Mouse (Mus musculus) brain, adult 2 months (tissue): ENCODE measurements around the gene Nav2.

ENCODE experiments used
- DNase-seq: peaks from one replicate; pipeline ENCODE4 v3.0.0; 2011; ENCODE audit warnings: low read depth, low spot score

The Nav2 gene

GRCm38 (mm10) chr7:49093596-49093995 lies 185.1 kb downstream of the Nav2 start:
- DNase-seq: no peak

GRCm38 (mm10) chr7:49094531-49094930 lies 186.0 kb downstream of the Nav2 start:
- peak; percentile 90 for DNase-seq

- DNase-seq: no peak
These were observed 192.8 kb downstream of the Nav2 start for GRCm38 (mm10) chr7:49101291-49101690.

GRCm38 (mm10) chr7:49102223-49102622 lies 193.7 kb downstream of the Nav2 start:
- no peak for DNase-seq

DNA sequence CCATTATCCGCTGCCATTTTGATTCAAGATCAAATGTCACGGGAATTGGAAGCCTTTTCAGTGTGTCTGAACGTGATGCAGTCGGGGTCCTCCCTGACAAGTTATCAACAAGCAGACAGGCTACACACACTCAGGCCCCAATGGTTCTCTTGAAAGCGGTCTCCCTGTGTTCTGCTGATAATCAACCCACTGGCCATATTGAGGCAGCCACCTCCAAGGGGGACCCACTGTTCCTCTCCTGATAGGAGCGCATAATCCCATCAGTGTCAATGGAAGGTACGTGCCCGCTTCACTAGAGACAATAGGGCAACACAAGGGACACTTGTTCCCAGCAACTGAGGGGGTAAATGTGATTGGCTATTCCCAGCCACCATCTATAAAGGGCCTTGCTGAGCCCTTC lies 195.9 kb downstream of the Nav2 start:
- no peak for DNase-seq

GRCm38 (mm10) chr7:49104793-49105192 lies 196.3 kb downstream of the Nav2 start:
- no peak for DNase-seq

DNA sequence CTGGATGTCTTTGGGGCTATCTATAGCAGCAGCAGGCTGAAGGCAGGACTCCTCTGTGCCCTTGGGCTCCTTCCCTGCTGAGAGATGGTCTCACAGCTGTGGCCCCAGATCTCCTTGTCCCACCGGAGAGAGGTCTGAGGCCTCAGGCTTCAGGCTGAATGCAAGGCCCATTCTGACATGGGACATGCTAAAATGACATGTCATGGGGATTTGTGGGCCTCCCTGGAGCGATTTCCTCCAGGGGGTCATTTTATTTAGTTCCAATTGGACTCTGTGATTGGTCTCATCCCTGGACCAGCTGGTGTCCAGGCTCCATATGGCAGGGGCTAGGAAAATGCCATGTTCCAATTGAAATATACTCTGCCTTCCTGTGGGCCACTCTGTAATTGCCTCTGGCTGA lies 197.0 kb downstream of the Nav2 start:
- DNase-seq: no peak

GRCm38 (mm10) chr7:49108076-49108475 lies 199.6 kb downstream of the Nav2 start:
- DNase-seq: peak; percentile 59

- DNase-seq: peak; percentile 80
These were observed 210.5 kb downstream of the Nav2 start for GRCm38 (mm10) chr7:49119016-49119415.

GRCm38 (mm10) chr7:49119794-49120487 lies 211.4 kb downstream of the Nav2 start:
- DNase-seq: peak; percentile 43

DNA sequence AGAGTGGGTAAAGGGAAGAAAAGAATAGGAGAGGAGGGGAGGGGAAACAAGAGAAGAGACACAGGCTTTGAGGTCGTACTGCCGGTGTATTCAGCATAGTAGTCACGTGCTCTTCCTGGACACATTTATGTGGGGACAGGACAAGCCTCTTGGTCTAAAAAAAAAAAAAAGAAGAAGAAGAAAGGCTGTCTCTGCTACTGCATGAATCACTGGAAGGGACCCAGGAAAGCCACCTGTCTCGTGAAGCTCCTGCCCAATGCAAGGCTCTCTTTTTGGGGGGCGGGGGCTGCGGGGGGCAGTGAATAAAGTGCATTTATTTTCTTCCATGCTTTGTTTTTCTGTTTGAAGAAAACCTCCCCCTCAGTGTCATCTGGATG lies 212.0 kb downstream of the Nav2 start:
- DNase-seq: peak; percentile 78

- peak; percentile 96 for DNase-seq
These were observed 212.6 kb downstream of the Nav2 start for GRCm38 (mm10) chr7:49120935-49121691.

GRCm38 (mm10) chr7:49122498-49122897 lies 214.0 kb downstream of the Nav2 start:
- DNase-seq: no peak

DNA sequence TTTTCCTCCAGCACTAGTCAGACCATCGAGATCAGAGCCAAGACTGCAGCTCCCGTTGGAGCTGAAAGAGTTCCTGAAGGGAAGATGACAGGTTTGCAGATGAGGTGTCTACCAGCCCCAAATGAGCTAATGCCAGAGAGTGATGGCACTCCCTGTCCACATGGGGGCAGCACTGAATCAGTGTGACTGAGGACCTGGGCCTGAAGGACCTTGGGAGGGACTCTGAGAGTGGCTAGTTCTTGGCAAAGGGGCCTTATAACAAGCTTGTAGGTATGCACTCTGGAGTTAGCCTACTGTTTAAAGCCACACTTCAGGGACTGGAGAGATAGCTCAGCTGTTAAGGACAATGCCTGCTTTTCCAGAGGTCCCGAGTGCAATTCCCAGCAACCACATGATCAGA lies 217.0 kb downstream of the Nav2 start:
- DNase-seq: peak; percentile 80

DNA sequence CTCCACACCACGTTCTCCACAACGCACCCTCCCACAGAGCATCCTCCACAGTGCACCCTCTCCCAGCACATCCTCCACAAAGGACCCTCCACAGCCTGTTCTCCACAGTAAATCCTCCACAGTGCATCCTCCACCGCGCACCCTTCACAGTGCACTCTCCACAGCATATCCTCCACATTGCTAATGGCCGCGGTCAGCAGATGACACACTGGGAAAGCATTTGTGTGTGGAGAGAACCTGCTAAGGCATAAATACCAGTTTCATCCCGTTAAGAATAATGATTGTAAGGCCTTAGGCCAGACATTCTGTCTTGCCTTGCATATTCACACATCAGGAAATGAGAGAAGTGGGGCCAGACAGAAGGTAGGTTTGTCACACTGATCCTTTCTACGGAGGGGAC lies 219.7 kb downstream of the Nav2 start:
- no peak for DNase-seq

DNA sequence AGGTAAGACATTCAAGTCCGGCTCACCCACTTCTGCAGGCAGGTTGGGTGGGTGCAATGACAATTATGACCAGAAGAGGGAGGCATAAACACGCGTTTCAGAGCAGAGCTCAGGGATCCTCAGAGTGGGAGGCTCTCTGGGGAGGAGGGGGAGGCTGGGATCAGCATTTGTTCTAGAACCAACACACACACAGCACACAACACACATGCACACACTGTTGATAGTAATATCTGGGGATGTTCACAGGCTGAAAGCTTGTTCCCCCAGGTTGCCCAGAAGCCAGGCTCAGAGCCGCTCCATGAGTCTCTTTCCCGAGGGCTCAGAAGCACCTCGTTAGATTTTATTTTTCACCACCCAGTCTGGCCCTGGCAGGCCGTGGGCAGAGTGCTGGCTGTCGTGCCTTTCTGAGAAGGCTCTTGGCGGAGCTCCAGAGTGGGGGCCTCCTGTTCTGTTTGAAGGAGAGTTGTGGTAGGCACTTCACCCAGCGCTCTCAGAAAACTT lies 224.4 kb downstream of the Nav2 start:
- peak; percentile 94 for DNase-seq

DNA sequence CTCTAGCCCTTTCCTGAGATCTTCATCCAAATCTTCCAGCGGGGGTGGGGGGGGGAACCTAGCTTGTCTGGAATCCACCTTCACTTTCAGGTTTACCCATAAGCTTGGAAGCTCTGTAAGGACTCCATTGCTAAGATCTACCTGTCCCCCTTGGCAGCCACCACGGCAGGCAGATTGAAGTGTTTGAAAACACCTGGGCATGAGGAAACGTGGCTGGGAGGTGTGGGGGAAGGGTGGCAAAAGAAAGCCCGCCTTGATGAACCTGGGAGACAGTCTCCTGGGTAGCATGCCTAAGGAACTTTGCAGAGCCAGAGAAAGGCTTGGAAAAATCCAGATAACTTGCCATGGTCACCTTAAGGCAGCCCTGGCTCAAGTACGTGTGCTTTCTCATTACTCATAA lies 225.9 kb downstream of the Nav2 start:
- no peak for DNase-seq

DNA sequence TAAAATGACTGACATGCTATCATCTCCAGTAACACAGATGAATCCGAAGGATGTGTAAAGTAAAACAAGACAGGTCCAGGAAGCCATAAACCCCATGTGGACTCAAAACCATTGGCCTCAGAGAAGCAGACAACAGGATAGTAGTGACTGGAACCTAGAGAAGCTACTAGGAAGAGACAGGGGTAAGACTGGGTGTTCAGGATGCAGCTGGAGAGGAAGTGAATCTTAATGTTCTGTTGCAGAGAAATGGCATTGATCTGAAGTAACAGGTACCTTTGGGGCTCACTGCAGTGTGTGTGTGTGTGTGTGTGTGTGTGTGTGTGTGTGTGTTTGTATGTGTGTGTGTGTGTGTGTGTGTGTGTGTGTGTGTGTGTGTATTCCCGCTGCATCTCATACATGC lies 231.2 kb downstream of the Nav2 start:
- DNase-seq: no peak

DNA sequence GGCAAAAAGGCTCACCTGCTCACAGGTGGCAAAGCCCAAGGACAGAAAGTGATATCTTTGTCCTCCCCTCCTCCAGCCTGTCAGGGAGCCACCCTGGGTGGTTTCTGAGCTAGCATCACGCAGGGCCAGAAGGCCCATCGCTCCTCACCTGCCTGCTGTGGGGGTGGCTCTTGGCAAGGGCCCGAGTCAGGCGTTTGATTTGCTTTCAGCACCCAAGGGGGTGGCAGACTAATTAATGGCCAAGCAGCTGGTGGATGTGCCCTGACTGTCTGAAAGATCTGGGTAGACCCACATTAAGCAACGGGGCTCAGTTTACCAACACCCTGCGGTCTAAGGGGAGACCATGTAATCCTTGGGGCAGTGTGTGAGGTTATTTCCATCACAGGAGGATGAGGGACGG lies 235.4 kb downstream of the Nav2 start:
- DNase-seq: no peak

DNA sequence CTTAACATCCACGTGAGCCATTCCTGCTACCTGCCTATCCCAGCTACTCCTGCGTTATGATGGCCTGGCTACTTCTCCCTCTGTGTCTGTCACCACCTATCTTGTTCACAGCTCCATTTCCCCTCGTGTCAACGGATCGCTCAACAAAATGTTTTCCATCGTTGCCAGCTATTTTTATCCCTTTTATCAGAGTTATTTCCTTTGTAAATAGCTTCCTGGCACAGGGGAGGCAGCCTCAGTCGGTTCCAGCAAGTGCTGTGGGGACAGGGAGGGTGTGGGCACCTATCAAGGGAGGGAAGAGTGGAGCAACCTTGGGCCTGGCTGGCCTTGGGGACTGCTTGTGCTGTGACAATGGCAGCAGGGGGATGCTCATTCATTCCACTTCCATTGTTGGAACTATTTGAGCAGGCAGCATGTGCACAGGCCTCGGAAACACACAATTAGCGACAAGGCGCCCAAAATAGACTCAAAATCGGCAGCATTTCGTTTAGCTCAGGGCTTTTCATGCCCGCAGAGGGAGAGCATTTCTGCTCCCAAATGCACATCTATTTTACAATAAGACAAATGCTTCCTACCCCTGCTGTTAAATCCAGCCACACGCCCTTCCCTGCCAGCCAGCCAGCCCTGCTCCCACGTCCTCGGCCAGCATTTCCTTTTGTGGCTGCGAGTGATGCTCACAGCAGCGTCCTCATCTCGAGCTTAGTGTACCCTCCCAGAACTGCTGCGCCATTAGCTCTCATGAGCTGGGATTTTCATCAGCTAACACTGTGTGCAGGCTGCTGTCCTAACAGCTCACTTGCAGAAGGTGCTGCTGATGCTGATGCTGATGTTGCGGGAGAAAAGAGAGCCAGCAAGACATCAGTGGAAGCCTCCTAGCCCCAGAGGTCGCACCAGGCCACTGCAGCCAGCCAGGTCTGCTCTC lies 237.5 kb downstream of the Nav2 start:
- peak; percentile 89 for DNase-seq

GRCm38 (mm10) chr7:49152297-49152696 lies 243.8 kb downstream of the Nav2 start:
- peak; percentile 82 for DNase-seq

DNA sequence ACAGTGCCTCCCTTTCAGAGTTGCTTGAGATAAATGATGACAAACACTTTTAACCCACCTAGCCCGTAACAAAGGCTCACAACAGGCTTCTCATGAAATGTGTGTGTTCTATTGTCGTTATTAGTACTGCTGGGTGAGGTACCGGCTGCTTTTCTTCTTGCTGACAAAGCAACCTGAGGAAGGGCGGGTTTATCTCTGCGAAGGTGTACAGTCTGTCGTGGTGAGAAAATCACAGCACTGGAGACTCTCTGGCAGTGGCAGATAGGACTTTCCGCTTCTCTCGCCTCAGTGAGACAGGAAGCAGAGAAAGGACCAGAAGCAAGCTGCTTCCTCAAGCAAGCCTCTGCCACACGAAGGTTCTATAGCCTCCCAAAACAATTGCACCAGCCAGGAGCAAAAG lies 244.2 kb downstream of the Nav2 start:
- peak; percentile 61 for DNase-seq
